Mouse (Mus musculus) neural tube, embryonic 14.5 days (tissue): ENCODE results near the gene Yif1b. TPM values are rescaled to one million over a fixed set of nuclear protein-coding genes. Genes with fewer than 3 reads are reported as not detected.
"Not testable (repeated sequence)": the region's sequence is repeated elsewhere in the genome, so short reads cannot be mapped to it uniquely, and the experiment has no call there.

Experiments
- ATAC-seq: fragments of 200-750 bp; cut with Nextera tagmentation; 2 replicates; pipeline ENCODE4 v1.8.0; 2017; ENCODE audit warnings: low read depth, mild to moderate bottlenecking, moderate TSS enrichment, moderate library complexity
- H3K27ac ChIP-seq: fragments of 300-500 bp; sonication (generic); 2 replicates; pipeline ENCODE4 v1.5.1; 2014; ENCODE audit warnings: low read depth, mild to moderate bottlenecking, control low read depth, low read length, moderate library complexity, mixed read lengths
- H3K27me3 ChIP-seq: fragments of 300-500 bp; sonication (generic); 2 replicates; pipeline ENCODE4 v1.6.1; 2014; ENCODE audit warnings: low read length; ENCODE audit not compliant: control insufficient read depth, insufficient read depth
- H3K36me3 ChIP-seq: fragments of 300-500 bp; sonication (generic); 2 replicates; pipeline ENCODE4 v1.6.1; 2014; ENCODE audit warnings: low read length, mixed read lengths; ENCODE audit not compliant: control insufficient read depth, insufficient read depth
- H3K4me1 ChIP-seq: fragments of 300-500 bp; sonication (generic); 2 replicates; pipeline ENCODE4 v1.6.1; 2014; ENCODE audit warnings: low read length; ENCODE audit not compliant: control insufficient read depth, insufficient read depth
- H3K4me2 ChIP-seq: fragments of 300-500 bp; sonication (generic); 2 replicates; pipeline ENCODE4 v1.6.1; 2014; ENCODE audit warnings: mild to moderate bottlenecking, low read depth, low read length, control low read depth
- H3K4me3 ChIP-seq: fragments of 300-500 bp; sonication (generic); 2 replicates; pipeline ENCODE4 v1.5.1; 2014; ENCODE audit warnings: low read depth, low read length, control low read depth, mixed read lengths
- H3K9ac ChIP-seq: fragments of 300-500 bp; sonication (generic); replicated peaks from 2 replicates; pipeline ENCODE4 v1.6.1; 2014; ENCODE audit warnings: low read depth, mild to moderate bottlenecking, control low read depth, low read length, mixed read lengths
- H3K9me3 ChIP-seq: fragments of 300-500 bp; sonication (generic); 2 replicates; pipeline ENCODE4 v1.6.1; 2016; ENCODE audit warnings: low read length; ENCODE audit not compliant: control insufficient read depth
- WGBS: fragments of 180-500 bp; shearing (Covaris S2); extraction: QIAGEN DNeasy Blood & Tissue Kit; methylation state at CpG from one replicate; pipeline ENCODE4 v1.1.7; 2014; 5-methylcytosine and 5-hydroxymethylcytosine counted together
- polyA plus RNA-seq: library from polyadenylated mRNA; unstranded; fragments of >200 nt; fragmentation: Nextera tagmentation; extraction: Ambion mirVana; gene quantifications from 2 replicates; pipeline ENCODE4 v1.2.1, GENCODE M21; 2014

The Yif1b gene
- polyA plus RNA-seq, 1 experiment from 2014 or later, result 104 TPM

- Histone ChIP-seq H3K27me3 (peaks cover 16% of the 10 kb centered on the region), H3K4me2 (no peak overlapping the region), H3K9ac (no peak overlapping the region), H3K4me1 (peaks cover 8% of the 10 kb centered on the region), H3K36me3 (no peaks in the 10 kb centered on the region), H3K27ac (no peak overlapping the region), H3K4me3 (no peak overlapping the region), H3K9me3 (no peaks in the 10 kb centered on the region)
- ATAC-seq, result no peak
- WGBS, result 81% methylated on average over 5 of the region's 5 CpGs
These were observed 3.5 kb upstream of the Yif1b start for GRCm38 (mm10) chr7:29234661-29235060.

- no peak overlapping the region for H3K9ac ChIP-seq
- peaks cover 15% of the 10 kb centered on the region for H3K27me3 ChIP-seq
- WGBS, result 90% methylated on average over 4 of the region's 4 CpGs
- no peak overlapping the region for H3K27ac ChIP-seq
- H3K4me3 ChIP-seq, result no peak overlapping the region
- no peak overlapping the region for H3K4me2 ChIP-seq
- H3K4me1 ChIP-seq, result peaks cover 8% of the 10 kb centered on the region
- no peaks in the 10 kb centered on the region for H3K9me3 ChIP-seq
- ATAC-seq, result no peak
- no peaks in the 10 kb centered on the region for H3K36me3 ChIP-seq
These were observed 1.5 kb upstream of the Yif1b start for GRCm38 (mm10) chr7:29236593-29236992.

DNA sequence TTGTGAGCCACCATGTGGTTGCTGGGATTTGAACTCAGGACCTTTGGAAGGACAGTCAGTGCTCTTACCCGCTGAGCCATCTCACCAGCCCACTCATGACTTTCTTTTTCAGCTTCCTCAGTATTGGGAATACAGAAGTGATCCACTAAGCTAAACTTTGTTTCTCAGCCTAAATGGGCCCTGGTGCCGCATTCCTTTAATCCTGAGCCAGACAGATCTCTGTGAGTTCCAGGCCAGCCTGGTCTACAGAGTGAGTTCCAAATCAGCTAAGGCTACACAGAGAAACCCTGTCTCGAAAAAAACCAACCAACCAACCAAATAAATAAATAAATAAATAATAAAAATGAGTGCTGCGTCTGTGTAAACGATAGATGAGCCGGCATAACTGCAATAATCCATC lies 533 bp upstream of the Yif1b start:
- peak overlapping the region; percentile 49 for H3K9ac ChIP-seq
- H3K4me1 ChIP-seq, H3K9me3 ChIP-seq, H3K27me3 ChIP-seq, H3K36me3 ChIP-seq: not testable (repeated sequence)
- WGBS, result 24% methylated on average over 6 of the region's 6 CpGs
- H3K4me3 ChIP-seq, result peak overlapping the region; percentile 51
- H3K27ac ChIP-seq, result peak overlapping the region; percentile 85
- peak; percentile 9 for ATAC-seq
- peak overlapping the region; percentile 58 for H3K4me2 ChIP-seq

DNA sequence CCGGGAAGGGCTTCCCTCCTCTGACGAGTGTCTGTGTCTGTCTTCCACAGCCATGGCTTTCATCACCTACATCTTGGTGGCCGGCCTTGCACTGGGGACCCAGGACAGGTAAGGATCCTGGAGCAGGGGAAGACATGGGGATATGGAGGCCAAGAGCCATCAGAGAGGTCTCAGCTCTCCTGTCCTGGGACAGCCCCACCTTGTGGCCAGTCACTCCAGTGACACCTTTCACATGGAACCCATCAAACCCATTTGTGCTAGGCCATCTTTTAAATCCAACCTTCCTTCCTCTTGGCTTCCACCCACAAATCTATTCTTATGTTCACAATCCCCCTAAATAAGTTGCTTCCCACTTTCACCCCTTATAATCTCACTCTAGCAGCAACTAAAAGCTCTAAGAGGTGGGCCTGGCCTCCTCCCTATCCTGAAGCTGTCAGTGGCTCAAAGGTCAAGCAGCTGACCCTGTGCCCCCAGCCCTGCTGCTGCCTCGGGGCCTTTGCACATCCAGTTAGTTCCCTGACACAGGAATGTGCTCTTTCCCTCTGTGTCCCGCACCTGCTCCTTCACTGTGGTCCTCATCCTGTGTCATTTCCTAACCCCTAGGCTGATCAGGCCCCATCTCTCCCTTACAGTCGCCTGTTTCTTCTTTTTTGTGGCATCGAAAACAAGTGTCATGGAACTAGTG lies 6.7 kb downstream of the Yif1b start:
- Histone ChIP-seq H3K36me3 (no peaks in the 10 kb centered on the region; the same call in 1 of the 2 replicates), H3K4me2 (no peak overlapping the region), H3K4me1 (no peaks in the 10 kb centered on the region), H3K27ac (no peak overlapping the region), H3K4me3 (no peak overlapping the region), H3K27me3 (peaks cover 5% of the 10 kb centered on the region; the same call in 1 of the 2 replicates), H3K9ac (no peak overlapping the region), H3K9me3 (no peaks in the 10 kb centered on the region)
- WGBS, result 90% methylated on average over 7 of the region's 7 CpGs
- no peak for ATAC-seq

- Histone ChIP-seq H3K27ac (no peak overlapping the region), H3K36me3 (no peaks in the 10 kb centered on the region; the same call in 1 of the 2 replicates), H3K4me1 (no peaks in the 10 kb centered on the region), H3K4me2 (no peak overlapping the region), H3K4me3 (no peak overlapping the region), H3K9me3 (no peaks in the 10 kb centered on the region), H3K9ac (no peak overlapping the region), H3K27me3 (peaks cover 5% of the 10 kb centered on the region; the same call in 1 of the 2 replicates)
- 88% methylated on average over 5 of the region's 5 CpGs for WGBS
- no peak for ATAC-seq
These were observed 7.9 kb downstream of the Yif1b start for GRCm38 (mm10) chr7:29246015-29246414.

DNA sequence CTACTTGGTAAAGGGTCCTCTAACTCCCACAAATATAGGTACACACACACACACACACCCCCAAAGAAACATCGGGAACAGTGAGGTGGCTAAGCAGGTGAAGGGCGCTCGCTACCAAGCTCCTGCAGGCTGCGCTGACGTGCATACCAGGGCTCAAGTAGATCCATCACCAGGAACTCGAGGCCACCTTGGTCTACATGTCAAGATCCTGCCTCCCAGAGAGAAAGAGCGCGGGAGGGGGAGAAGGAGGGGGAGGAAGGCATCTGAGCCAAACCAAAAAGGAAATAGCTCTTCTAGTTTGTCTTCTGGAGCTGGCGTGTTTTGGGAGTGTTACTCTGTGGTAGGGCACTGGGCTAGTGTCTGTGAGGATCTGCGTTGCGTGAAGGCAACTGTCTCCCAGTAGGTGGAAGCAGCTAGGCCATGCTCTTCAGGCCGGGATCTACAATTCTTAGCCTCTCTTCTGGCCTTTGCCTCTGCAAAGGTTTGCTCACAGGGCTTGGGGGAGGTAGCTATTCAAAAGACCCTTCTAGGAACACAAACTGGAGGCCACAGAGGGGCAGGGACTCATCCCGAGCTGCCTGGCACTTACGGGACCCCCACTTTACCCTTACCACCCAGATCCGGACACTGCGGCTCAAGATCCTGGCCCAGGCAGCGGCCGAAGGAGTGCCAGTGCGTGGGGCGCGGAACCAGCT lies 8.6 kb downstream of the Yif1b start:
- H3K4me3 ChIP-seq, result no peak overlapping the region
- H3K27ac ChIP-seq, result no peak overlapping the region
- no peaks in the 10 kb centered on the region for H3K9me3 ChIP-seq
- H3K9ac ChIP-seq, result no peak overlapping the region
- WGBS, result 87% methylated on average over 21 of the region's 21 CpGs
- ATAC-seq, result no peak
- no peaks in the 10 kb centered on the region for H3K4me1 ChIP-seq
- H3K4me2 ChIP-seq, result no peak overlapping the region
- H3K27me3 ChIP-seq, result peaks cover 5% of the 10 kb centered on the region; the same call in 1 of the 2 replicates
- no peaks in the 10 kb centered on the region; the same call in 1 of the 2 replicates for H3K36me3 ChIP-seq

DNA sequence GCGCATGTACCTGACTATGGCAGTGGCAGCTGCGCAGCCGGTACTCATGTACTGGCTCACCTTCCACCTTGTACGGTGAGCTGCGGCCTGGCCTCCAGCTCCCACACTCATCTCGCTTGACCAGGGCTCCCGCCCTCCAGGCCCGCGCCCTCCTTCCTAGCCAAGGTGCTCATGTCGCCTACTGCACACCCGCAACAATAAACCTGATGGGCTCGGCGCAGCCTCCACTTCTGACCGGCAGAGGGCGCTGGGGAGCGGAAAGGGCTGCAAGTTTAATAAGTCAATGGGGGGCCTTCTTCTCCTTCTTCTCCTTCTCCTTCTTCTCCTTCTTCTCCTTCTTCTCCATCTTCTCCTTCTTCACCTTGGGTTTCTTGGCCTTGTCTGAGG lies 9.2 kb downstream of the Yif1b start:
- 28% methylated on average over 16 of the region's 16 CpGs for WGBS
- H3K36me3 ChIP-seq, result no peaks in the 10 kb centered on the region; the same call in 1 of the 2 replicates
- no peak overlapping the region for H3K27ac ChIP-seq
- peak; percentile 42; the same call in 1 of the 2 replicates for ATAC-seq
- H3K4me3 ChIP-seq, result no peak overlapping the region
- H3K4me1 ChIP-seq, result no peaks in the 10 kb centered on the region
- H3K27me3 ChIP-seq, result peaks cover 5% of the 10 kb centered on the region; the same call in 1 of the 2 replicates
- H3K9me3 ChIP-seq, result no peaks in the 10 kb centered on the region
- 0 out of 2 replicates have a peak overlapping the region, but pooled peaks have one; percentile 32 for H3K9ac ChIP-seq
- 0 out of 2 replicates have a peak overlapping the region, but pooled peaks have one; percentile 21 for H3K4me2 ChIP-seq

DNA sequence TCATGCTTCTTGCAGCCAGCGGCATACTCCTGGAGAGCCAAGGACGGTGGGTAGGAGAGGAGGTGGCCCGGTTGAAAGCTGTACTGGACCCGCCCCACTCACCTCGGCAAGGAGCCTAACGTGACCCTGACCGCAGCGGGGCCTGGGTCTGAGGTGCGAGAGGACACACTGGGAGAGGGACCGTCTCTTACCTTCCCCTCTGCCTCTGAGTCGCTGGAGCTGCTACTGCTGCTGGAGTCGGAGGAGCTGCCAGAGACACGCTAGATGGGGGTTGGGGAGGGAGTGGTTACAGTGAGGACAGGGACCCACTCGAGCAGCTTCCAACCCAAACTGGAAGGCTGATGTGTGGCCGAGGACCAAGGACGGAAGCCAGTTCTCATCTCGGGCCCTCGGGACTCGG lies 9.6 kb downstream of the Yif1b start:
- ATAC-seq, result no peak
- 16% methylated on average over 16 of the region's 19 CpGs for WGBS
- Histone ChIP-seq H3K27ac (no peak overlapping the region), H3K36me3 (no peaks in the 10 kb centered on the region; the same call in 1 of the 2 replicates), H3K4me3 (no peak overlapping the region), H3K27me3 (peaks cover 5% of the 10 kb centered on the region; the same call in 1 of the 2 replicates), H3K9ac (peak overlapping the region; percentile 32; the same call in 1 of the 2 replicates), H3K4me2 (peak overlapping the region; percentile 21; the same call in 1 of the 2 replicates), H3K9me3 (no peaks in the 10 kb centered on the region), H3K4me1 (no peaks in the 10 kb centered on the region)
